Mouse (Mus musculus) embryonic facial prominence, embryonic 15.5 days (tissue): Measurements from ENCODE around the gene Fam221a. TPM values are rescaled to one million over a fixed set of nuclear protein-coding genes. Genes with fewer than 3 reads are reported as not detected.

Experiments used
- ATAC-seq: fragments of 200-750 bp; cut with Nextera tagmentation; 2 replicates; pipeline ENCODE4 v1.8.0; 2017; ENCODE audit warnings: low read depth, moderate TSS enrichment; ENCODE audit not compliant: insufficient number of reproducible peaks, low FRiP score, low TSS enrichment
- H3K27ac ChIP-seq: fragments of 300-500 bp; sonication (generic); replicated peaks from 2 replicates; pipeline ENCODE4 v1.5.1; 2015; ENCODE audit warnings: mild to moderate bottlenecking, inconsistent platforms
- H3K27me3 ChIP-seq: fragments of 300-500 bp; sonication (generic); 2 replicates; pipeline ENCODE4 v1.6.1; 2015; ENCODE audit warnings: inconsistent platforms
- H3K36me3 ChIP-seq: fragments of 300-500 bp; sonication (generic); 2 replicates; pipeline ENCODE4 v1.6.1; 2015; ENCODE audit warnings: mild to moderate bottlenecking, inconsistent platforms
- H3K4me1 ChIP-seq: fragments of 300-500 bp; sonication (generic); 2 replicates; pipeline ENCODE4 v1.6.1; 2015; ENCODE audit warnings: inconsistent platforms
- H3K4me2 ChIP-seq: fragments of 300-500 bp; sonication (generic); replicated peaks from 2 replicates; pipeline ENCODE4 v1.6.1; 2015; ENCODE audit warnings: mild to moderate bottlenecking, inconsistent platforms
- H3K4me3 ChIP-seq: fragments of 300-500 bp; sonication (generic); replicated peaks from 2 replicates; pipeline ENCODE4 v1.5.1; 2015; ENCODE audit warnings: mild to moderate bottlenecking, inconsistent platforms
- H3K9ac ChIP-seq: fragments of 300-500 bp; sonication (generic); 2 replicates; pipeline ENCODE4 v1.6.1; 2015; ENCODE audit warnings: inconsistent platforms
- H3K9me3 ChIP-seq: fragments of 300-500 bp; sonication (generic); replicated peaks from 2 replicates; pipeline ENCODE4 v1.6.1; 2016; ENCODE audit warnings: inconsistent platforms
- WGBS: fragments of 180-500 bp; shearing (Covaris S2); methylation state at CpG from one replicate; pipeline ENCODE4 v1.1.7; 2015; 5-methylcytosine and 5-hydroxymethylcytosine counted together
- polyA plus RNA-seq: library from polyadenylated mRNA; unstranded; fragments of >200 nt; fragmentation: Nextera tagmentation; extraction: Ambion mirVana; gene quantifications from 2 replicates; pipeline ENCODE4 v1.2.1, GENCODE M21; 2015

Fam221a gene
- polyA plus RNA-seq = 8.7 and 9.1 TPM in 2 replicates

- H3K36me3 ChIP-seq = no peaks in the 10 kb centered on the region
- no peaks in the 10 kb centered on the region for H3K27me3 ChIP-seq
- peak; percentile 98 for ATAC-seq
- peak within 1 kb of the TSS; percentile 64 for H3K4me3 ChIP-seq
- H3K9me3 ChIP-seq = no peaks in the 10 kb centered on the region
- 3% methylated on average over 49 of the region's 49 CpGs for WGBS
- H3K4me1 ChIP-seq = peaks cover 11% of the 10 kb centered on the region
- H3K4me2 ChIP-seq = peak within 1 kb of the TSS; percentile 88
- H3K27ac ChIP-seq = peak within 1 kb of the TSS; percentile 90
- H3K9ac ChIP-seq = peak within 1 kb of the TSS; percentile 57
Measured at GRCm38 (mm10) chr6:49367159-49368054, at the start of gene Fam221a. TSS of gene Fam221a (plus strand) at chr6:49367739.

- H3K9ac ChIP-seq = peak within 1 kb of the TSS; percentile 52
- H3K27me3 ChIP-seq = no peaks in the 10 kb centered on the region
- peak within 1 kb of the TSS; percentile 79 for H3K27ac ChIP-seq
- under 1% methylated on average over 47 of the region's 47 CpGs for WGBS
- peak; percentile 99 for ATAC-seq
- peaks cover 15% of the 10 kb centered on the region for H3K4me1 ChIP-seq
- H3K4me3 ChIP-seq = peak within 1 kb of the TSS; percentile 66
- H3K36me3 ChIP-seq = no peaks in the 10 kb centered on the region
- no peaks in the 10 kb centered on the region for H3K9me3 ChIP-seq
- H3K4me2 ChIP-seq = peak within 1 kb of the TSS; percentile 64
Measured at GRCm38 (mm10) chr6:49318966-49319594, 48.5 kb upstream of the Fam221a start, which contains the start of gene Ccdc126. TSS of gene Ccdc126 (plus strand) at chr6:49319274.

- Histone ChIP-seq H3K4me2 (peak overlapping the region; percentile 64), H3K9me3 (no peaks in the 10 kb centered on the region), H3K27ac (peak overlapping the region; percentile 79), H3K36me3 (no peaks in the 10 kb centered on the region), H3K9ac (peak overlapping the region; percentile 52), H3K4me3 (peak overlapping the region; percentile 66), H3K27me3 (no peaks in the 10 kb centered on the region), H3K4me1 (peaks cover 15% of the 10 kb centered on the region)
- ATAC-seq = no peak
- WGBS = 8% methylated on average over 13 of the region's 13 CpGs
Measured at GRCm38 (mm10) chr6:49319595-49320315, 47.8 kb upstream of the Fam221a start.

GRCm38 (mm10) chr6:49321341-49321740 lies 46.2 kb upstream of the Fam221a start:
- 89% methylated on average over 3 of the region's 3 CpGs for WGBS
- ATAC-seq = no peak
- peaks cover 15% of the 10 kb centered on the region for H3K4me1 ChIP-seq
- H3K9ac ChIP-seq = no peak overlapping the region
- no peaks in the 10 kb centered on the region for H3K9me3 ChIP-seq
- H3K4me3 ChIP-seq = no peak overlapping the region
- H3K27me3 ChIP-seq = no peaks in the 10 kb centered on the region
- no peaks in the 10 kb centered on the region for H3K36me3 ChIP-seq
- H3K27ac ChIP-seq = no peak overlapping the region
- no peak overlapping the region for H3K4me2 ChIP-seq

GRCm38 (mm10) chr6:49322056-49322455 lies 45.5 kb upstream of the Fam221a start:
- Histone ChIP-seq H3K9me3 (no peaks in the 10 kb centered on the region), H3K4me3 (no peak overlapping the region), H3K4me1 (peaks cover 15% of the 10 kb centered on the region), H3K27me3 (no peaks in the 10 kb centered on the region), H3K27ac (no peak overlapping the region), H3K4me2 (no peak overlapping the region), H3K9ac (no peak overlapping the region), H3K36me3 (no peaks in the 10 kb centered on the region)
- no peak for ATAC-seq

- no peak overlapping the region for H3K4me2 ChIP-seq
- no peak overlapping the region for H3K27ac ChIP-seq
- 62% methylated on average over 2 of the region's 2 CpGs for WGBS
- H3K4me3 ChIP-seq = no peak overlapping the region
- H3K4me1 ChIP-seq = peaks cover 15% of the 10 kb centered on the region
- no peaks in the 10 kb centered on the region for H3K9me3 ChIP-seq
- ATAC-seq = no peak
- H3K9ac ChIP-seq = no peak overlapping the region
- H3K36me3 ChIP-seq = no peaks in the 10 kb centered on the region
- H3K27me3 ChIP-seq = no peaks in the 10 kb centered on the region
Measured at GRCm38 (mm10) chr6:49322986-49323385, 44.6 kb upstream of the Fam221a start.

- no peak for ATAC-seq
Measured at GRCm38 (mm10) chr6:49324528-49324927, 43.0 kb upstream of the Fam221a start.

GRCm38 (mm10) chr6:49325294-49325693 lies 42.2 kb upstream of the Fam221a start:
- WGBS = 20% methylated on average over 1 of the region's 1 CpGs
- Histone ChIP-seq H3K4me1 (peaks cover 15% of the 10 kb centered on the region), H3K27me3 (no peaks in the 10 kb centered on the region), H3K9me3 (no peaks in the 10 kb centered on the region), H3K4me3 (no peak overlapping the region), H3K9ac (no peak overlapping the region), H3K4me2 (no peak overlapping the region), H3K27ac (no peak overlapping the region), H3K36me3 (no peaks in the 10 kb centered on the region)
- ATAC-seq = no peak

More at GRCm38 (mm10) chr6:49324528-49324927, 43.0 kb upstream of the Fam221a start:
- WGBS = 63% methylated on average over 2 of the region's 2 CpGs
- no peaks in the 10 kb centered on the region for H3K9me3 ChIP-seq
- H3K4me3 ChIP-seq = no peak overlapping the region
- no peak overlapping the region for H3K9ac ChIP-seq
- H3K27ac ChIP-seq = no peak overlapping the region
- H3K36me3 ChIP-seq = no peaks in the 10 kb centered on the region
- H3K27me3 ChIP-seq = no peaks in the 10 kb centered on the region
- H3K4me1 ChIP-seq = peaks cover 15% of the 10 kb centered on the region
- no peak overlapping the region for H3K4me2 ChIP-seq

- Histone ChIP-seq H3K27ac (no peak overlapping the region), H3K4me2 (no peak overlapping the region), H3K4me3 (no peak overlapping the region), H3K9me3 (no peaks in the 10 kb centered on the region), H3K9ac (no peak overlapping the region), H3K36me3 (no peaks in the 10 kb centered on the region), H3K27me3 (no peaks in the 10 kb centered on the region), H3K4me1 (peaks cover 15% of the 10 kb centered on the region)
- ATAC-seq = no peak
- 59% methylated on average over 3 of the region's 3 CpGs for WGBS
Measured at GRCm38 (mm10) chr6:49326846-49327245, 40.7 kb upstream of the Fam221a start.

GRCm38 (mm10) chr6:49331369-49332059 lies 36.0 kb upstream of the Fam221a start:
- Histone ChIP-seq H3K4me2 (no peak overlapping the region), H3K9ac (no peak overlapping the region), H3K4me3 (no peak overlapping the region), H3K27ac (no peak overlapping the region), H3K36me3 (peaks cover 7% of the 10 kb centered on the region; the same call in 1 of the 2 replicates), H3K9me3 (no peaks in the 10 kb centered on the region), H3K27me3 (no peaks in the 10 kb centered on the region), H3K4me1 (no peaks in the 10 kb centered on the region)
- no peak for ATAC-seq
- 69% methylated on average over 5 of the region's 5 CpGs for WGBS
